Mouse (Mus musculus): ENCODE data around the gene Ankrd28.

Gene Ankrd28

DNA sequence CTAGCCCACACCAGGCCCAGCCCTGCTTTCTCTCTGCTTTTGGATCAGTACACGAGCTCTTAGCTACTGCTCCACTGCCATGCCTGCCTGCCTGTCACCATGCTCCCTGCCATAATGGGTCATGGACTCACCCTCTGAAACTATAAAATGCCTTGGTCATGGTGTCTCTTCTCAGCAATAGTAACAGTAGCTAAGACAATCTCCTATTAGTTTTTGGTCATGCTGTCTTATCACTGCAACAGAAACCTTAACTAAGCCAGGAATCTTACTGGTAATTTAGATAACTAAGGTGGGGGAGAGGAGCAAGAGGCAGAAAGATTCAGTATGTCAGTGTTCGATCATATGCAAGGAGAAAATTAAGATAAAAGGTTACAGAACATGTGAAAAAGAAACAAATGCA lies 112.1 kb downstream of the Ankrd28 start:
- no peak for DNase-seq (ENCODE audit: extremely low spot score, low read depth, low spot score)

DNA sequence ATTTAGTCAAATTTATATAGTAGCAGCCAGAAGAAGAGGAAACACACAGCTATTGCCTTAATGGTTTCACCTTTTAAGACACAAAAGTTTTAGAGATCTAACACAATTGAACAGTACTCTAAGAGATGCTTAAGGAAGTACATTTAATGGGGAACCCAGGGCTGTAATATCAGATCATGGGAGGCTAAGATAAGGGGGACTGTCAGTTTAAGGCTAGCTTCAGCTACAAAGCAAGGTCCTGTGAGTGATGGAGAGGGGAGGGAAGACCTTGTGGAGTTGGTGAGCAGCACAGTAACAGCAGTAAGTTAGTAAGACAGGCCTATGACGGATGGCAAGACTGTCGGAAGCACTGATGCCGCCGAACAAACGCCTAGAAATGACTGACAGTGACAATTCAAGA lies 113.1 kb downstream of the Ankrd28 start:
- no peak for DNase-seq (ENCODE audit: extremely low spot score, low read depth, low spot score)

DNA sequence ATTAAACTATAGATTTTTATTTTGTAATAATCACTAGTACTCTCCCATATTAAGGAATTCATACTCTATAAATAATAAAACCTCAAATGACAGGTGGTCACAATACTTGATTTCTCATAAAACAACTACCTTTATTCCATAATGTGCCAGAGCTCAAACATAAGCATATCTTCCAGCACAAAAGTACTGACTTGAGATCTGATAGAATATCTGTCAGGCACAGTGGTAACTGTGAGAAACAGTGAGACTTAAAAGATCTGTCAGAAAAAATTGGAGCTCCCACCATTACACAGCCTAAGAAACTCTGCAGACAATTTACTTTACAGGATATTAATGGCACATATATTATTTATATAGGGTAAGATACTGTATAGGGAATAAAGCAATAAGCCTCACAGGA lies 114.8 kb downstream of the Ankrd28 start:
- DNase-seq (ENCODE audit: extremely low spot score, low read depth, low spot score) = no peak

DNA sequence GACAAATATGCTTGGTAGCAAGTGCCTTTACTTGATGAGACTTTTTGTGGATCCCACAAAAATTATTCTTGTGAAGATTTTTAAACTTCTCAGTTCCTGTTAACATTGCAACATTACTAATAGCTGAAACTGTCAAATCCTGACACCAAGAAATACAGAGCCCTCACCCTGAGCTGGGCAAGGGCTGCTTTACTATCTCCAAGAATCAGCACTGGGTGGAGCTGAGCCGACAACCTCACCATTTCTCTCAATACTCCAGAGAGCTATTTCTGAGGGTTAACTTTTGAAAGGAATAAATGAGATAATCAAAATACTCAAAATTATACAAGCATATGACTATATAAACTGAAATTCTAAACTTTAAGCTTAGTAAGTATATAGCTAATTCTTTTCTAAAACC lies 121.1 kb downstream of the Ankrd28 start:
- no peak for DNase-seq (ENCODE audit: extremely low spot score, low read depth, low spot score)

DNA sequence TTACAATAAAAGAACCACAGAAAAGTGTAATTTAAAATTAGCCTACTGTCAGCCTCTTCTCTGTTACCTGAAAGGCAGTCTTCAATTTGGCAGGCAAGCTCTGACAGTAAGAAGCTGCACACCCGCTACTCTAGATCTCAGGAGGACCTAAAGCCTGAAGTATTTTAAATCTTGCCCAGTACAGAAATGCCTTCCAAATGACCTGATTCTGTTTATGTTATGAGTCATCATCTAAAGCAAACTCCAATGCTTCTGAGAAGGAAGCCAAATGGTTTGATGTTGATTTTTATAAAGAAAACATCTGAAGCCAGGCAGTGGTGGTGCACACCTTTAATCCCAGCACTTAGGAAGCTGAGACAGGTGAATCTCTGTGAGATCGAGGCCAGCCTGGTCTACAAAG lies 130.1 kb downstream of the Ankrd28 start:
- DNase-seq (ENCODE audit: extremely low spot score, low read depth, low spot score) = no peak

DNA sequence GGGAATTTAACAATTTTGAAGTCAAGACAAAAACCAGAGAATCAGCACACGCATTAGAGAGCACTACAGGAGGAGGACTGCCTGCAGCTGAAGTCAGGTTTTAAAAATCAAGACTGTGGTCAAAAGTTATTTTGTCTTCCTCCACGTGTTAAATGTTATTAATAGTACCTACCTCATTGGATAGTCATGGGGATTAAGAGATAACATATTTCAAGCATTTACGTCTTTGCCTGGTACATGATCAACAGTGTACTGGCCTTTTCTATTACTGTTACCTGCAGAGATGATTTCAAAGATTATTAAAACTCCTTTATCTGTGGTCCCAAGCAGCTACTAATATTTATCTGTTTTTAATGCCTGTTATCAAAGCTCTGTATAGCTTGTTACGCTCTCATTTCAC lies 132.7 kb downstream of the Ankrd28 start:
- DNase-seq (ENCODE audit: extremely low spot score, low read depth, low spot score) = no peak

DNA sequence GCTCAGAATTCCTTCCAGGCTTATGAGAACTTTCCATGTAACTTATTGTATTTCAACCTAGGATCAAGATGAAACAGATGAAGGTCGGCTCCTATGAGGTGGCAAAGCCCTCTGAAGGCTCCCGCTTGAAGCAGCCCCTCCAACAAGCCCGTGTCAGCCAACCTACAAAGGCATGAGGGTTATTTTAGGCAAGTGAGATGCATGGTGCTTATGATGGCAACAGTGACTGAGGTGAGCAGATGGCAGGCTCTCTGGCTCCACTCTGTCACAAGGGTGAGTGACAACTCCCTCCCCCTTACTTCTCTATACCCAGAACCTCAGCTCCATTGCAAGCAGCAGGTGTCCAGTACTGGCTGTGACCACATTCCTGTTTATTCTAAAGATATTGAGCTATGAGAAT lies 133.1 kb downstream of the Ankrd28 start:
- DNase-seq (ENCODE audit: extremely low spot score, low read depth, low spot score) = no peak

DNA sequence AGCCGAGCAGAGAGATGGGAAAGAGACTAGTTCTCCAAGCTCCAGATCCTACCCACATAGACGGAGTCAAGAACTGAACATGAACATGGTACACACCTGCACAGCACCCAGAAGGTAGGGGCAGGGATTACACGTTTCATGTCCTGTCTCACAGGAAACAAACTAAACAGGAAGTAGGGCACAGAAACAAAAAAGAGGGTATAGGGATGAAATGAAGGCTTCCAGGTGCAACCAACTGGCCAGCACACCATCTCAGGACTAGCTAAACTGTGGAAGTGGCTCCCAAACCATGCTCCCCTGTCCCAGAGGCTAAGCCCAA lies 133.5 kb downstream of the Ankrd28 start:
- DNase-seq (ENCODE audit: extremely low spot score, low read depth, low spot score) = no peak

DNA sequence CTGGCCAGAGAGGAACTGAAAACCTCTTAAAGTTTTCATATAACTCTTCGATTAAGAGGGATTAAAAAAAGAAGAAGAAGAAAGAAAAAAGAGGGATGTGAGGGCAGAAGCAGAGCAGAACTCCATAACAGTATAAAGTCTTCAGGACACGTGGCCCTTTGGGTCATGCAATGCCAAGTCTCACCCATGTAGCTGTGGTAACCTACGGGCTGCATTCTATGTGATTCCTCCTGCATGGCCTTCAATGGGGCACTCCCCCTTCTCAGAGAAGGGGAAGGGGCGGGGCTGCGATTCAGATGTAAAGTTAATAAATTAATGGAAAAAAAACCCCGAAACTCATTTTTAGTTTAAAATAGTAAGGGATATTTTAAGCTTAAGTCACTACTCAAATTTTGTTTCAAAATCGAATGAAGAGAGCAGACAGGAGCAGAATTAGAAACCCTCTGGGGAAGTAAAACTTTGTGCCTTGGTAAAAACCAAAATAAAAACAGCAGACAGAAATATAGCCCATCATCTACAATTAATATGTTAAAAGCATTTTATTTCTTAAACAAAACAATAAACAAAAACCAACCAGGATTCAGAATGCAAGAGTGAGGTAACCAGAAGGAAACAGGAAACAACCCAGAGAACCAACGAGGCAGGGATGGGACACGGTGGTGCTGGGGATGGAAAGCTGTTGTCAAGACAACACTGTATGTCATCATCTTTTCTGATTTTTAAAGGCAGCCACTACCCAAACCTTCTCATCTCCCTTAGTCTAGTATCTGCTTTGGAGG lies 134.1 kb downstream of the Ankrd28 start:
- no peak for DNase-seq (ENCODE audit: extremely low spot score, low read depth, low spot score)

DNA sequence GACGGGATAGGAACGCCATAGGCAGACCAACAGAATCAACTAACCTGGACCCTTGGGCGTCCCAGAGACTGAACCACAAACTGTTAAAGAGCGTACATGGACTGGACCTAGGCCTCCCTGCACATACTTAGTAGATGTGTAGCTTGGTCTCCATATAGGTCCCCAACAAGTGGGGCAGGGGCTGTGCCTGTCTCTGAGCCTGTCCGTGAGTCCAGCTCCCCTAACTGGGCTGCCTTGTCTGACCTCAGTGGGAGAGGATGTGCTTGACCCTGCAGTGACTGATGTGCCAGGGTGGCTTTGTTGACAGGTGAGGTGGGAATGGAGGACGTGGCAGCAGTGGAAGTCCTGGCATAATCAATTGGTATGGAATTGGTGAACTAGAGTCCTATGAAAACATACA lies 137.9 kb downstream of the Ankrd28 start:
- no peak for DNase-seq (ENCODE audit: extremely low spot score, low read depth, low spot score)

DNA sequence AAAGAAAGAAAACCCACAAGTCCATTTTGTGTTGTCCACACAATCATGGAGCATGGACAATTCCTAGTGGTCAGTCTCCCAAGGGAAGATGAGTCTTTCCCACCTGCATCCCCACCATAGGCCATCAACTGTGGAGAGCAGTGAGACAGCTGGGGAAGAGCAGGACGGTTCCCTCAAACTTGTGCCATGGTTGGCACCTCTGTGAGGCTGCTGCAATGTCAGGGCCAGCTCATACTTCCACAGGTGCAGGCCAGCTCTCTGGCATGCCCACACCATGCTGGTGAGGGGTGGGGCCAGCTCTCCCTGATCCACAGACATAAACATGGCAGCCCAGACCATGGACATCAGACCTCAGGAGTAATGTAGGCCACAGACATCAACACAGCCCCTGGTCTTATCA lies 144.2 kb downstream of the Ankrd28 start:
- no peak for DNase-seq (ENCODE audit: extremely low spot score, low read depth, low spot score)

DNA sequence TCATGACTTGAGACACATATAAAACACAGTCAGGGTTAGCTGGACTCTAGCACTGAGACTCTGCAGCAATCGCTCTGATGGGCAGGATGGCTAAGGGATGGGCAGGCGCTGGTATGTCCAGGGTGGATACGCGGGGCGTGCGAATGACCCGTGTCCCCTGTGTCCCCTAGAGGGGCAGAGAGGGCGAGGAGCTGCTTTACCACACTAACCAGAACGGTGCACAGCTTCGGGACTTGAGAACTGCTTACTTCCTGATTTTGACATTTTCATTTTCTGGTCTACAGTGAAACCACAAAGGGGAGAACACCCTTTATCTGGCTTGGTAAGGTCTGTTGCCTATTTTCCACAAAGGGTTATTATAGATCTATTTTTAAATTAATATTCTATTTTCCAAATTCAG lies 144.8 kb downstream of the Ankrd28 start:
- no peak for DNase-seq (ENCODE audit: extremely low spot score, low read depth, low spot score)

DNA sequence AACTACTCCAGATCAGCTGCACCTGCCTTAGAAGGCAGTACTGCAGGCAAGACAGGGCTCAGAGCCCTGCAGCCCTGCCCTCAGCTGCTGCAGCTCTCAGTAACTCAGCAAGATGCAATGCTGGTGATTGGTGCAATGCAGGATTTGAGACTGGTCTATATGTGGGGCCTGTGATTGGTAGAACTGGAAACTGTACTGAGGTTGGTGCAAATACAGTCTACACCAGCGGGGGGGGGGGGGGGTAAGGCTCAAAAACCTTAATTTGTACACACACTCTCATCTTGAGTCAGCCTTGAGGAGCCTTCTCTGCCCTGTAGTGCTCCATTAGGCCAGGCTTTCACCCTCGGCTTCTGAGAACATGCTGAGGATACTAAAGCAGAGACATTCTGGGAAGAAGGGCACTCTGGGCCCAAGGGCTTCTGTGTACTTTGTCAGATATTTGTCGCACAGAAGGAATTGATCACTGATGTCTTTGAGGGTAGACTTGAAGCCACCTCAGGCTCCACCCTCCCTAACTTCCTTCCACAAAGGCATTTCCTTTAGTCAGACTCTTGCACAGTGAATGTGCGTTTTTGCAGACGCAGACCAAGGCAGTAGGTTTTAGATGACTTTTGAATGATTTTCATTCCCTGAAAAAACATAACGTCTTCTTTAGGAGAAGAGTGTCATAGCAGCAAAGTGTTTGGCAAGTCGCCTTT lies 146.0 kb downstream of the Ankrd28 start:
- DNase-seq (ENCODE audit: extremely low spot score, low read depth, low spot score) = no peak

DNA sequence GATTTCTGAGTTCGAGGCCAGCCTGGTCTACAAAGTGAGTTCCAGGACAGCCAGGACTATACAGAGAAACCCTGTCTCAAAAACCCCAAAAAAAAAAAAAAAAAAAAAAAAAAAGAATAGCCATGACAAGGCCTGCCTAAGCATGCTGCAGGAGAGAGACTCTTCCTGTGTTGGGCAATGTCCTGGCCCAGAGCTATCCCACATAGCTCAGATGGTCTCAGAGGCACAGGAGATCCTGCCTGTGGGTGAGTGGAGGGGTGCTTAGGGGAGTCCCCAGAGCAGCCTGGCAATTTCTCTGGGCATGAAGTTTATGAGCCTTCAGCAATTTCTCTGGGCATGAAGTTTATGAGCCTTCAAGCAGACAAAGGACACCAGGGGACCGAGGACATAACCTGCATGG lies 146.8 kb downstream of the Ankrd28 start:
- DNase-seq (ENCODE audit: extremely low spot score, low read depth, low spot score) = no peak

DNA sequence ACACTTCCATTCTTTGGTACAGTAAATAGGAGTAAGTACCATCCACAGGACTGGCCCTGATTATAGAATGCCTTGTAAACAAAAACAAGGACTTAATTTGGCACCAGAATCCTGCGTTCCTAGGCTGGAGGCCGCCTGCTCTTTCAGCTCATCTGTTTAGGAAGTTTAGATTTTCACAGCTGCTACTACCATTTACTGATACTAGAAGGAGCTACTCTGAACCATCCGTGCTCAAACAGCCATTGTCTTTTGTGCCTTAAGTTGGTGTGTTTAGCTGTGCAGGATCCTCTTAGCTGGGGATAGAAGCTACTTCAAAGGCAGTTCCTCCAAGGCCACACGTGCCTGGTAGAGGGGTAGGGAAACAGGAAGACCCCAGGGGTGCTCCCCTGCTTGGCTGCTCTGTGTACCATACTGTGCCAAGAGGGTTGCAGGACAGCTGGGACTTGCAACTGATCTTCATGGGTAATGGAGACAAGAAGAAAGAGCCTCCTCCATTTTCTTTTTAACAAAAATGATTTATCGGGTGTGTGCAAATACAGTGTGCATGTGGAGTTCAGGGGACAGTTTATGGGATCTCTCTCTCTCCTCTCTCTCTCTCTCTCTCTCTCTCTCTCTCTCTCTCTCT lies 148.4 kb downstream of the Ankrd28 start:
- DNase-seq (ENCODE audit: extremely low spot score, low read depth, low spot score) = no peak

DNA sequence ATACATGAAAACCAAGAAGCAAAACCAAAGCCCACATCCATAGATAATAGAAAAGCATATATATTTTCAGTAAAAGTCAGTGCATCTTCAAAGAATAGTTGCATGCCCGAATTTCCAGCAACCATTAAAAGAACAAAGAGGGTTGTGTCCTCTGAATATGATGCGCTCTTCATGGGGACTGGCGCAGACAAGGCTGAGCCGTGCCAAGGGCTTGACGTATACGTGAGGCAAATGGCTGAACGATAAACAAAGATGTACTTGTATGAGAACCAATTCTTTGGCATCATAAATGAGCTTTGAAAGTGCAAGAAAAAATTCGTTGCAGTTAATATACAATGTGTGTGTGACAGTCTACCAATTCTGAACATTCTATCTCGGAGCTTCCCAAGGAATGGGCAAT lies 149.2 kb downstream of the Ankrd28 start:
- no peak for DNase-seq (ENCODE audit: extremely low spot score, low read depth, low spot score)

DNA sequence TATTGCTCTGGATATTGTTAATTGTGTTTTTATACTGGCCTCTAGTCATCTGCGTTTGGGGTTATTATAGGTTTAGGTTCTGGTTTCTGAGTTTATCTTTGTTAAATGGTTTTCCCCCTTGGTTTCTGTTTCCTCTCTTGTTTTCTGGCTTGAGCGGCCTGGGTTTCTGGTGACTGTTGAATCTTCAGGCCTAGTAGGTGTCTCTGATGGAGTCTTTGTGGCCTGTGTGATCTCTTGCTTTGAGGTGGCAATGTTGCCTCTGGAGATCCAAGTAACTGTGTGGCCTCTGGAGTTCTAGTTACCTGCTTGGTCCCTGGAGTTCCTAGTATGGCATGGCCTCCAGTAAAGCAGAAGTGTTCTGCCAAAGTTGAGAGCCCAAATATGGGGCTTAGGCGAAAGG lies 149.8 kb downstream of the Ankrd28 start:
- no peak for DNase-seq (ENCODE audit: extremely low spot score, low read depth, low spot score)

DNA sequence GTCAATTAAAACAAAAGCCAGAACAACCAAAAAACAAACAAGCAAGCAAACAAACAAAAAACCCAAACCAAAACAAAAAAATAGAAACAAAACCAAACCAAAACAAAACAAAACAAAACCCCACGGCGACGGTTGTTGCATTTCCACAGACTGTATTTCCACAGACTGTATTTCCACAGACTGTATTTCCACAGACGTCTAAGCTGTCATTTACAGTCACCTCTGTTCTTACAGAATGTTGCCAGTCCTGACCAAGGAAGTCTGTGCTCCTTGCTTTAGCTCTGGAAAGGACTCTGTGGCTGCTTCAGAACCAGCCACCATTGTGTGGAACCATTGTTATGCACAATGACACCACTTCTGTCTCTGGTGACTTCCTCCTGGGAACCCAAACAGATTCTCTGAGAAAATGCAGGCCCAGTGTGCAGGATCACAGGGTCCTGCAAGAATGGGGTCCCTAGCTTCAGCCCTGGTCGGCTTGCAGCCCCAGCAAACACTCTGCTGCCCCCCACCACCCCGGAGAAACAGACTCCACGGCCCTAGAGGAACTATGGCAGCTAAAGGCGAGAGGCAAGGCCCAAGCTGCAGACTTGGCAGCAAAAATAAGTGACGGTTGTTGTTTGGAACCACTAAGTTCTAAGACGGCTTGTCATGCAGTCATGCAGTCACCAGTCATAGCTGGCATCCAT lies 158.7 kb downstream of the Ankrd28 start:
- no peak for DNase-seq (ENCODE audit: extremely low spot score, low read depth, low spot score)

DNA sequence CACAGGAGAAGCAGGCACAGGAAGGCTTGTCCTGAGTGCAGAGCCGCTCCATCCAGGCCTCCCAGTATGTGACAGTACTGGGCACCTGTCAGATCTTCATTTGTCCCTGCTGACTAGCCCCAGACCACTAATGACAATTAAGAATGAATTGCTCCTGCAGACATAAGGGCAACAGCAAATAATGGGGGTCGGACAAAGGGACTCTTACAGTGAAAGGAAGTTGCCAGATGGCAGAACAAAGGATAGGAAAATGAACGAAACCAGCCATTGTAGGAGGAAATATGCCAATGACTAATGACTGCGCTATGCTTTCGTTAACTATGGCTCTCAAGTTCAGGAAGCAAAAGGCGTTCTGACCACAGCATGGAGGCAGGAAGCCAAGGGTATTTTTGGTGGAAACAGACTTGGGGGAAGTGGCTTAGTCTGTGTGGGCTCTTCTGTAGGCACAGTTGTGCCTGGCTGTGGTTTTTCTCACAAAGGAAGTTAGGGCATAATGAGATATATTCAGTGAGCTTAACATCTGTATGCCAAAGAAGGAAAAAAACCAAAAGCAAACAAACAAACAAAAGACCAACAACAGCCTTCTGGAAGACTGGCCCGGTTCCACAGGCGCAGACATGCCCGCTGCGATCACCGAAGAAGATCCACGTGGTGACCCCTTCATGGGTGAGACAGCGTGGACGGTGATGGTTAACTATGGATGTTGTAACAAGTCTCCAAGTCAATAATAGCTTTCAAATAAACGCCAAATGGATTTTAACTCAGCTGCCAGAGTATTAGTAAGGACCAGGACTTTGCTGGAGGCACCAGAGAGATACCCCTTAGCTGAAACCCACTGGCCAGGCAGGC lies 160.6 kb downstream of the Ankrd28 start:
- DNase-seq (ENCODE audit: extremely low spot score, low read depth, low spot score) = no peak

DNA sequence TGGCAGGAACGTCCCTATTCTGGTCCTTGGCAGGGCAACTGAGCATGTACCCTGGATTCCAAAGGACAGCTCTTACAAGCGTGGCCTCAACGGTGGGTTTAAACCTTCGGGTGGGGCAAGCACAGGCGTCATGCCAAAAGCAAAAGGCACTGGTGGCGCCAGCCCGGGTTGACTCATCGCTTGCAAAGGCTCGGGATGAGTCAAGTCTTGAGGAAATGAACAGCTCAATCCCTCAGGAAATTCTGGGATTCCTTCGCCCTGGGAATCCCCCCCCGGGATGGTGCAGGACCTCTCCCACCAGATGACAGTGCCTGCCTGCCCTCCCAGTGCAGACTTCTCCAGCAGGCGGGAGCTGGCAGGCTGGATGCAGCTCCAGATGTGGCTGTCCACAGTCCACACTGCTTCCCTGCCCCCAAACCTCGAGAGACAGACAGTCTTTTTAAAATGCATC lies 161.3 kb downstream of the Ankrd28 start:
- DNase-seq (ENCODE audit: extremely low spot score, low read depth, low spot score) = no peak

DNA sequence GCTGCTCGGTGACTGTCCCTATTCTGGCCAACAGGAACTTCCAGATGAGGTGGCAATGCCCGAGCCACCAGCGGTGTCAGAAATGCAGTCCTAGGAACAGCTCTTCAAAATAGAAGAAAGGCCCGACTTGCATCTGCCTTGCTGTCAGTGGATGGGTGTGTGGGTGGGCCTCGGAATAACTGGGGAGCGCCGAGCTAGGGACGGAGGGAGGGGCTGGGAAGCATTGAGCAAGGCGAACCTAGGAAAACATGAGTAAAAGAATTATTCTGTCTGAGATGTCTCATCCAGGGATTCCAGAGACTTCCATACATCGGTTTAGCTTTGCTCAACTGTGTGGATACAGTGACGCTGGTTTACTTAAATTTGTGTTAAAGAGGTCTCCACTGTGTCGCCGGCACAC lies 162.1 kb downstream of the Ankrd28 start:
- no peak for DNase-seq (ENCODE audit: extremely low spot score, low read depth, low spot score)
